ENCODE assay signal across 12 mouse cellular contexts in genomic region chr1:93832754-93833360, GRCm38 (mm10). TPM values are rescaled to one million over a fixed set of nuclear protein-coding genes. Genes with fewer than 3 reads are reported as not detected.
DNase-seq lines count a peak whose midpoint lies in the region; ATAC-seq and TF ChIP-seq lines count a peak whose summit lies in the region.
"Not testable (repeated sequence)": the region's sequence is repeated elsewhere in the genome, so short reads cannot be mapped to it uniquely, and the experiment has no call there.
"Had no signal": no experiment of that assay in that cellular context is flagged by ENCODE, and none has a peak within 500 bp of the region (broad histone marks: within the 10 kb centered on the region; RNA-seq: fewer than 3 reads in every experiment).

No protein-coding gene starts in this region.

- ATAC-seq in forebrain, embryonic 14.5 days = peak; percentile 40; the same call in 1 of the 2 replicates
- ATAC-seq in heart, postnatal 0 days (ENCODE audit: insufficient read depth, low read depth) = 0 out of 2 replicates have a peak, but pooled peaks have one; percentile 20
- peak; percentile 53 for ATAC-seq in intestine, postnatal 0 days
- peak; percentile 19; the same call in 1 of the 2 replicates for ATAC-seq in liver, embryonic 14.5 days (ENCODE audit: insufficient read depth)
- ATAC-seq in monocyte, adult 5-6 weeks (replicated peaks; ENCODE audit: insufficient number of reproducible peaks, low FRiP score, low TSS enrichment, poor library complexity, severe bottlenecking) = peak; percentile 38; the same call in 1 of the 2 replicates

- not testable (repeated sequence) for H3K9ac ChIP-seq in forebrain, embryonic 14.5 days (ENCODE audit: low read length); heart, postnatal 0 days (replicated peaks; ENCODE audit: low read depth, low read length); intestine, postnatal 0 days (ENCODE audit: low read depth, low read length); liver, embryonic 14.5 days (replicated peaks)

- 0 out of 2 replicates have a peak, but pooled peaks have one; percentile 3 for TF ChIP-seq CTCF in heart, postnatal 0 days (IDR thresholded peaks at IDR 0.05; ENCODE audit: low read depth)
- TF ChIP-seq CTCF in intestine, postnatal 0 days (IDR thresholded peaks at IDR 0.05; ENCODE audit: low read depth) = peak; percentile 52
- TF ChIP-seq CTCF in liver, embryonic 14.5 days (IDR thresholded peaks at IDR 0.05; ENCODE audit: low read depth) = peak; percentile 52

- peak; percentile 0 for DNase-seq in NIH3T3 (ENCODE audit: low read depth)
- peak; percentile 1 for DNase-seq in cerebellum, adult 11 months
- not testable (repeated sequence) for DNase-seq in forebrain, embryonic 14.5 days (ENCODE audit: low spot score); heart, postnatal 0 days (ENCODE audit: low spot score); liver, embryonic 14.5 days (ENCODE audit: low read depth in 3 of 3, low spot score in 3 of 3)
- DNase-seq in thymus, postnatal 4 days = peak; percentile 17

- not testable (repeated sequence) for H3K4me2 ChIP-seq in forebrain, embryonic 14.5 days (ENCODE audit: low read length); heart, postnatal 0 days (ENCODE audit: low read depth, low read length); intestine, postnatal 0 days (replicated peaks; ENCODE audit: low read depth); liver, embryonic 14.5 days (ENCODE audit: low read depth)

- not testable (repeated sequence) for H3K36me3 ChIP-seq in forebrain, embryonic 14.5 days (ENCODE audit: control insufficient read depth, insufficient read depth, low read length); heart, postnatal 0 days (replicated peaks; ENCODE audit: control insufficient read depth, insufficient read depth, low read length); liver, embryonic 14.5 days (replicated peaks; ENCODE audit: control insufficient read depth, insufficient read depth, low read depth)
- H3K36me3 ChIP-seq in intestine, postnatal 0 days (ENCODE audit: control insufficient read depth, insufficient read depth) = peaks cover 18% of the 10 kb centered on the region

- not testable (repeated sequence) for H3K27ac ChIP-seq in forebrain, embryonic 14.5 days (ENCODE audit: low read depth, low read length); heart, postnatal 0 days (ENCODE audit: low read depth); intestine, postnatal 0 days (ENCODE audit: low read depth, low read length); liver, embryonic 14.5 days

- H3K4me3 ChIP-seq in forebrain, embryonic 14.5 days (ENCODE audit: low read depth, low read length); heart, postnatal 0 days (ENCODE audit: low read depth, low read length); intestine, postnatal 0 days (ENCODE audit: low read depth, low read length); liver, embryonic 14.5 days (ENCODE audit: insufficient read depth in 1 of 2, low read depth in 2 of 2, low read length in 2 of 2): not testable (repeated sequence)

- TF ChIP-seq EP300 in heart, postnatal 0 days (IDR thresholded peaks at IDR 0.05; ENCODE audit: low read depth); liver, embryonic 14.5 days (IDR thresholded peaks at IDR 0.05; ENCODE audit: low read depth): not testable (repeated sequence)

- not testable (repeated sequence) for H3K9me3 ChIP-seq in forebrain, embryonic 14.5 days (replicated peaks; ENCODE audit: control insufficient read depth, low read length); heart, postnatal 0 days (replicated peaks; ENCODE audit: control insufficient read depth, low read length); intestine, postnatal 0 days (ENCODE audit: control insufficient read depth); liver, embryonic 14.5 days (ENCODE audit: control insufficient read depth, low read length)

- H3K4me1 ChIP-seq in forebrain, embryonic 14.5 days (ENCODE audit: control insufficient read depth, insufficient read depth, low read length); heart, postnatal 0 days (ENCODE audit: control insufficient read depth, insufficient read depth); intestine, postnatal 0 days (replicated peaks; ENCODE audit: control insufficient read depth, insufficient read depth, low read length); liver, embryonic 14.5 days (replicated peaks; ENCODE audit: control insufficient read depth in 2 of 2, insufficient read depth in 2 of 2, low read length in 1 of 2): not testable (repeated sequence)

- H3K27me3 ChIP-seq in forebrain, embryonic 14.5 days (replicated peaks; ENCODE audit: control insufficient read depth, insufficient read depth, low read length); heart, postnatal 0 days (ENCODE audit: control insufficient read depth, insufficient read depth, low read length); intestine, postnatal 0 days (replicated peaks; ENCODE audit: control insufficient read depth, insufficient read depth, low read length); liver, embryonic 14.5 days (ENCODE audit: control insufficient read depth, insufficient read depth, low read length): not testable (repeated sequence)

- 74% methylated on average over 2 of the region's 4 CpGs for WGBS in forebrain, embryonic 14.5 days
- 32% methylated on average over 1 of the region's 4 CpGs for WGBS in heart, postnatal 0 days
- 77% methylated on average over 3 of the region's 4 CpGs for WGBS in intestine, postnatal 0 days
- 68% methylated on average over 2 of the region's 4 CpGs for WGBS in liver, embryonic 14.5 days (ENCODE audit: insufficient replicate concordance)

RNA-seq across cellular contexts. Expression of gene D2hgdh, which starts 8.1 kb away (rescaled TPM):
- 11.0 and 12.7 TPM in 2 replicates for polyA plus RNA-seq in forebrain, embryonic 14.5 days (2014; fragmentation: Nextera tagmentation; extraction: Ambion mirVana)
- total RNA-seq in heart, postnatal 0 days (2014; rRNA removed; ENCODE audit: low replicate concordance) = 23.8 and 32.0 TPM in 2 replicates
- polyA plus RNA-seq in heart, postnatal 0 days (2015; fragmentation: Nextera tagmentation; extraction: Ambion mirVana) = 13.9 and 15.4 TPM in 2 replicates
- polyA plus RNA-seq in intestine, postnatal 0 days (2015; fragmentation: Nextera tagmentation; extraction: Ambion mirVana) = 9.3 and 9.5 TPM in 2 replicates
- polyA plus RNA-seq in liver, embryonic 14.5 days (2012; rRNA removed) = 6.4 and 6.8 TPM in 2 replicates
- 3.7 and 5.0 TPM in 2 replicates for polyA plus RNA-seq in liver, embryonic 14.5 days (2014; fragmentation: Nextera tagmentation; extraction: Ambion mirVana)
- 11.0 to 33.9 TPM (median 14.0 TPM) in 3 replicates for total RNA-seq in monocyte, adult 5-6 weeks (2017)

RNA-seq across cellular contexts. Expression of gene Gal3st2, which starts 28.2 kb away (rescaled TPM):
- not detected in 2 replicates for polyA plus RNA-seq in forebrain, embryonic 14.5 days (2014; fragmentation: Nextera tagmentation; extraction: Ambion mirVana)
- total RNA-seq in heart, postnatal 0 days (2014; rRNA removed; ENCODE audit: low replicate concordance) = not detected in 2 replicates
- polyA plus RNA-seq in heart, postnatal 0 days (2015; fragmentation: Nextera tagmentation; extraction: Ambion mirVana) = 0.07 TPM in 1 of 2 replicates, not detected in the other
- polyA plus RNA-seq in intestine, postnatal 0 days (2015; fragmentation: Nextera tagmentation; extraction: Ambion mirVana) = 13.3 and 14.1 TPM in 2 replicates
- polyA plus RNA-seq in liver, embryonic 14.5 days (2012; rRNA removed) = not detected in 2 replicates
- polyA plus RNA-seq in liver, embryonic 14.5 days (2014; fragmentation: Nextera tagmentation; extraction: Ambion mirVana) = not detected in 2 replicates
- total RNA-seq in monocyte, adult 5-6 weeks (2017) = not detected in 3 replicates
- total RNA-seq: adrenal gland, postnatal 4 days; gastrocnemius, adult 18-20 months had no signal
- polyA plus RNA-seq: forebrain, embryonic 10.5 days; midbrain, embryonic 10.5 days had no signal

RNA-seq across cellular contexts. Expression of gene Ing5, which starts 29.1 kb away (rescaled TPM):
- polyA plus RNA-seq in forebrain, embryonic 14.5 days (2014; fragmentation: Nextera tagmentation; extraction: Ambion mirVana) = 8.0 and 8.5 TPM in 2 replicates
- 5.1 and 9.9 TPM in 2 replicates for total RNA-seq in heart, postnatal 0 days (2014; rRNA removed; ENCODE audit: low replicate concordance)
- 5.8 and 6.4 TPM in 2 replicates for polyA plus RNA-seq in heart, postnatal 0 days (2015; fragmentation: Nextera tagmentation; extraction: Ambion mirVana)
- 6.0 and 7.2 TPM in 2 replicates for polyA plus RNA-seq in intestine, postnatal 0 days (2015; fragmentation: Nextera tagmentation; extraction: Ambion mirVana)
- 5.3 and 6.9 TPM in 2 replicates for polyA plus RNA-seq in liver, embryonic 14.5 days (2012; rRNA removed)
- polyA plus RNA-seq in liver, embryonic 14.5 days (2014; fragmentation: Nextera tagmentation; extraction: Ambion mirVana) = 7.6 and 9.6 TPM in 2 replicates
- 31.0 to 39.7 TPM (median 38.6 TPM) in 3 replicates for total RNA-seq in monocyte, adult 5-6 weeks (2017)

RNA-seq across cellular contexts. Expression of gene Dtymk, which starts 31.1 kb away (rescaled TPM):
- 173 and 185 TPM in 2 replicates for polyA plus RNA-seq in forebrain, embryonic 14.5 days (2014; fragmentation: Nextera tagmentation; extraction: Ambion mirVana)
- total RNA-seq in heart, postnatal 0 days (2014; rRNA removed; ENCODE audit: low replicate concordance) = 45.6 and 58.7 TPM in 2 replicates
- 86.7 and 94.8 TPM in 2 replicates for polyA plus RNA-seq in heart, postnatal 0 days (2015; fragmentation: Nextera tagmentation; extraction: Ambion mirVana)
- polyA plus RNA-seq in intestine, postnatal 0 days (2015; fragmentation: Nextera tagmentation; extraction: Ambion mirVana) = 85.8 and 87.1 TPM in 2 replicates
- 99.0 and 128 TPM in 2 replicates for polyA plus RNA-seq in liver, embryonic 14.5 days (2012; rRNA removed)
- polyA plus RNA-seq in liver, embryonic 14.5 days (2014; fragmentation: Nextera tagmentation; extraction: Ambion mirVana) = 148 and 150 TPM in 2 replicates
- total RNA-seq in monocyte, adult 5-6 weeks (2017) = 27.4 to 45.3 TPM (median 39.4 TPM) in 3 replicates

Comparison
In these comparisons a context has a peak if more than half of its experiments do, and no peak if none do; other contexts are left out.
1. RNA of gene Gal3st2, which starts 28.2 kb away (polyA plus RNA-seq): 13.3 to 14.1 TPM in intestine, postnatal 0 days; 0.07 TPM in heart, postnatal 0 days, not detected in liver, embryonic 14.5 days and not detected in forebrain, embryonic 14.5 days; every median in the first group is over 10 times any median in the second.
2. Peak in every context shown above with its lines, with median percentiles within 50 percentile points of each other: ATAC-seq and CTCF ChIP-seq.